8 mouse cellular contexts compared by ENCODE assay signal in the genomic region with DNA sequence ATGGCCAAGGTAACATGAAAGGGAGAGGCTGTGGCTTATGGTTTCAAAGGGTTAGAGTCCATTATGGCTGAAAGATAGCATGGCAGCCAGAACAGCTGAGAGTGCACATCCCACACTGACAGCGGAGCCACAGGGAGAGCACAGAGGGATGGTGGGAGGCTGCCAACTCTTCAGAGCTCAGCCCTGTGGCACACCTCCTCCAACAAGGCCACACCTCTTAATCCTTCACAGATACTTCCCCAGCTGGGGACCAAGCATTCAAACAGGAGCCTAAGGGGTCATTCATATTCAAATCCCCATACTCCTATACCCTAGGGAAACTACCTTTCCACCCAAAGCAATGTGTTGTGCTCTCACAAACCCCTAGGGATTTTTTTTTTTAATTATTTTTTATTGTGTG.
"Had no signal": no experiment of that assay in that cellular context is flagged by ENCODE, and none has a peak within 500 bp of the region (broad histone marks: within the 10 kb centered on the region; RNA-seq: fewer than 3 reads in every experiment).

No protein-coding gene starts in this region.

- H3K27me3 ChIP-seq: limb, embryonic 12.5 days; midbrain, embryonic 13.5 days had no signal

- ATAC-seq: midbrain, embryonic 13.5 days had no signal

- H3K9ac ChIP-seq: limb, embryonic 12.5 days; midbrain, embryonic 13.5 days had no signal

- DNase-seq: layer of hippocampus, adult 9-11 months; layer of hippocampus, postnatal 36 days; lung, adult 18-20 months; thymus, adult 18-20 months; thymus, postnatal 25 days had no signal

- H3K9me3 ChIP-seq: limb, embryonic 12.5 days; midbrain, embryonic 13.5 days had no signal

- H3K27ac ChIP-seq: kidney, postnatal 0 days; limb, embryonic 12.5 days; midbrain, embryonic 13.5 days had no signal

- H3K4me3 ChIP-seq: limb, embryonic 12.5 days; midbrain, embryonic 13.5 days had no signal

- H3K4me1 ChIP-seq: limb, embryonic 12.5 days; midbrain, embryonic 13.5 days had no signal

- H3K4me2 ChIP-seq: limb, embryonic 12.5 days; midbrain, embryonic 13.5 days had no signal
